Mouse (Mus musculus) limb, embryonic 14.5 days (tissue): ENCODE data around the gene Gna14. TPM values are rescaled to one million over a fixed set of nuclear protein-coding genes. Genes with fewer than 3 reads are reported as not detected.

Experiments used
- ATAC-seq: fragments of 200-750 bp; cut with Nextera tagmentation; 2 replicates; pipeline ENCODE4 v1.8.0; 2017; ENCODE audit warnings: low read depth, moderate number of reproducible peaks, moderate TSS enrichment; ENCODE audit not compliant: low FRiP score
- DNase-seq: peaks from one replicate; pipeline ENCODE4 v3.0.0-alpha.2; 2015; ENCODE audit warnings: low spot score
- H3K27ac ChIP-seq: fragments of 300-500 bp; sonication (generic); replicated peaks from 2 replicates; pipeline ENCODE4 v1.5.1; 2014; ENCODE audit warnings: low read depth, mild to moderate bottlenecking, low read length, moderate library complexity, mixed read lengths
- H3K27me3 ChIP-seq: fragments of 300-500 bp; sonication (generic); 2 replicates; pipeline ENCODE4 v1.6.1; 2014; ENCODE audit warnings: low read length, mixed read lengths; ENCODE audit not compliant: control insufficient read depth, insufficient read depth
- H3K36me3 ChIP-seq: fragments of 300-500 bp; sonication (generic); 2 replicates; pipeline ENCODE4 v1.6.1; 2014; ENCODE audit warnings: mild to moderate bottlenecking, low read length, moderate library complexity, mixed read lengths; ENCODE audit not compliant: control insufficient read depth, insufficient read depth
- H3K4me1 ChIP-seq: fragments of 300-500 bp; sonication (generic); 2 replicates; pipeline ENCODE4 v1.6.1; 2014; ENCODE audit warnings: antibody characterized with exemption, low read length, mixed read lengths; ENCODE audit not compliant: control insufficient read depth, insufficient read depth
- H3K4me2 ChIP-seq: fragments of 300-500 bp; sonication (generic); replicated peaks from 2 replicates; pipeline ENCODE4 v1.6.1; 2014; ENCODE audit warnings: low read depth, mild to moderate bottlenecking, low read length, moderate library complexity; ENCODE audit not compliant: severe bottlenecking
- H3K4me3 ChIP-seq: fragments of 300-500 bp; sonication (generic); replicated peaks from 2 replicates; pipeline ENCODE4 v1.5.1; 2014; ENCODE audit warnings: low read length
- H3K9ac ChIP-seq: fragments of 300-500 bp; sonication (generic); 2 replicates; pipeline ENCODE4 v1.6.1; 2014; ENCODE audit warnings: mild to moderate bottlenecking, low read depth, low read length, moderate library complexity; ENCODE audit not compliant: severe bottlenecking
- H3K9me3 ChIP-seq: fragments of 300-500 bp; sonication (generic); 2 replicates; pipeline ENCODE4 v1.6.1; 2016; ENCODE audit warnings: low read length; ENCODE audit not compliant: control insufficient read depth
- POLR2A ChIP-seq: fragments of 200-500 bp; IDR thresholded peaks from 2 replicates; pipeline ENCODE4 v1.8.0; 2012; ENCODE audit warnings: inconsistent platforms, mild to moderate bottlenecking, moderate library complexity, borderline replicate concordance; ENCODE audit not compliant: insufficient read depth, insufficient read length; ENCODE audit errors: extremely low read depth
- WGBS: fragments of 180-500 bp; shearing (Covaris S2); extraction: QIAGEN DNeasy Blood & Tissue Kit; methylation state at CpG from one replicate; pipeline ENCODE4 v1.1.7; 2014; 5-methylcytosine and 5-hydroxymethylcytosine counted together
- polyA plus RNA-seq, 2 experiments: library from polyadenylated mRNA; depleted of rRNA in 1 of 2; stranded (reverse) in 1 of 2; unstranded in 1 of 2; fragments of >200 nt; fragmentation: Nextera tagmentation in 1 of 2; extraction: Ambion mirVana in 1 of 2; gene quantifications; 2 replicates each; pipeline versions ENCODE4 v1.2.1 to v1.2.3; 2012 to 2014

The Gna14 gene
- polyA plus RNA-seq, 2 experiments: 4.0 to 4.3 TPM

DNA sequence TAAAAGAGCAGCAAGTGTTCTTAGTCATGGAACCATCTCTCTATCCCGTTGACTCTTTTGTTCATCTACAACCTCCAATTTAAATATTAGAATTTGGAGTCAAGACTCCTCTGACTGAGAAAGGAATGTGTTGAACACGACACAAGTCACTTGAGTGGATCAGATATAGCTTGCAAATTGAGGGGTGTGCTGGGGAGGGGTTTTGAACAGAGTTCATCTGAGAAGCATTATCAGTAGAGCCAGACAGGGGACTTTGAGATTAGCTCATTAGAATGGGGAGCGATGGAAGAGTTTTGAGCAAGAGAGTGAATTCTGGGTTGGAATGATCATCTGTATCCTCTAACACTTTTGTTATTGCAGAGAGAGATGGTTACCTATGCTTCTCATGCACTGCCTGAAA lies 46.5 kb downstream of the Gna14 start:
- DNase-seq (no peak), ATAC-seq (no peak)
- TF ChIP-seq POLR2A: no peak
- Histone ChIP-seq H3K27ac (no peak overlapping the region), H3K9me3 (no peaks in the 10 kb centered on the region), H3K4me3 (no peak overlapping the region), H3K4me1 (peaks cover 3% of the 10 kb centered on the region; the same call in 1 of the 2 replicates), H3K9ac (no peak overlapping the region), H3K27me3 (no peaks in the 10 kb centered on the region), H3K36me3 (no peaks in the 10 kb centered on the region), H3K4me2 (no peak overlapping the region)
- 89% methylated on average over 3 of the region's 3 CpGs for WGBS

DNA sequence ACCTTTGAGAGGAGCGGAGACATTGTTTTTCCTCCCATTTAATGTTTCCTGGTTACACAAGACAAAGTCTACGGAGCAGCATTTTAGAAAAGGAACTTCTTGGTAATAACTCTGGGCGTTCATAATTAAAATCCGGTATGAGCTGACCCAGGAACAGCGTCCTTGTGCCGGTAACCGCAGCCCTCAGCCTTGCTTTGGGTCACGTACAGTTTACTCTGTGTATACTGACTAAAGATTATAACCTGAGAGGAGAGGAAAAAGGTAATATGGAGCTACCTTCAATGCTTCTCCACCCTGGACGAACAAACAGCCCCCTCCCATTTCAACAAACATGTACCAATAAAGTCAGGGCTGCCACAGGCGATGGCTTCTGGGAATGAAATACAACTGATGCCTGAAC lies 48.7 kb downstream of the Gna14 start:
- TF ChIP-seq POLR2A: no peak
- 81% methylated on average over 10 of the region's 10 CpGs for WGBS
- Histone ChIP-seq H3K36me3 (no peaks in the 10 kb centered on the region), H3K4me1 (peaks cover 3% of the 10 kb centered on the region; the same call in 1 of the 2 replicates), H3K4me2 (no peak overlapping the region), H3K9me3 (no peaks in the 10 kb centered on the region), H3K27ac (no peak overlapping the region), H3K4me3 (no peak overlapping the region), H3K9ac (no peak overlapping the region), H3K27me3 (no peaks in the 10 kb centered on the region)
- no peak for ATAC-seq
- DNase-seq: no peak

DNA sequence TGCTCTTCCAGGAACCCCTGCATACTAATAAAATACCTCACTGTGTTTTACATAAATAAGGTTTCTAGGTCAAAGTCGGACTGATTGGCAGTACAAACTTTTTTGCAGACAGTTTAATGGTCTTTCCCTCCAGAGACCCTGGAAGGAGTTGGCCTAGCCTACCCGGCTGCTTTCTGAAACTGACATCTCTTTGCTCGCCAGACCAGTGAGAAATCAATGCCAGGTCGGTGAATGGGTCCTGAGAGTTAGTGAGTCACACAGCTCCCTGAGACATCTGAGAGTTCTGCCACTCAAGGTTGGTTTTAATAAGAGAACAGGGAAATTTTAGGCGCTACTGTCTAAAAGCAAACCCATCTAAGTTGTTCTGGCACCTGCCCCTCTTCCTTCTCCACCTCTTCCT lies 49.1 kb downstream of the Gna14 start:
- Histone ChIP-seq H3K27me3 (no peaks in the 10 kb centered on the region), H3K4me3 (no peak overlapping the region), H3K4me1 (peaks cover 3% of the 10 kb centered on the region; the same call in 1 of the 2 replicates), H3K9ac (no peak overlapping the region), H3K9me3 (no peaks in the 10 kb centered on the region), H3K4me2 (no peak overlapping the region), H3K36me3 (no peaks in the 10 kb centered on the region), H3K27ac (no peak overlapping the region)
- ATAC-seq: no peak
- DNase-seq: no peak
- 59% methylated on average over 5 of the region's 5 CpGs for WGBS
- TF ChIP-seq POLR2A: no peak

DNA sequence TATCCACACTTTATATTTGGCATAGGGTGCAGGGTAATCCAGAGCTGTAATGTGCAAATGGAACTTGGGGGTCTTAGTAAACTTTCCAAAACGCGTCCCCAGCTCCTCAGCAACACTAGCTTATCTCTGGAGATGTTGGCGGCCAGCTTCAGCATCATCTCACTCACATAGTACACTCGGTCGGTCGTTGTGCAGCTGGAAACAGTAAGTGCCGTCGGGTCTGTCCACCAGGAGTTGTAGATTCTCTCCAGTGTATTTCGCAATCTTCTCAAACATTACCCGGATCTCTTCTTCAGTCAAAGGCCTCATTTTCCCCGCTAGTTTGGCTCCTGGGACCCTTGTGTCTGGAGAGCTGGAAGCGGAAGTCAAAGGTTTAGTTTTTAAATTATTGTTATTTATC lies 55.2 kb downstream of the Gna14 start:
- H3K9ac ChIP-seq: no peak overlapping the region
- no peaks in the 10 kb centered on the region for H3K27me3 ChIP-seq
- no peak overlapping the region for H3K4me2 ChIP-seq
- no peaks in the 10 kb centered on the region for H3K36me3 ChIP-seq
- peaks cover 14% of the 10 kb centered on the region for H3K4me1 ChIP-seq
- no peak for TF ChIP-seq POLR2A
- ATAC-seq (no peak), DNase-seq (peak; percentile 18)
- no peaks in the 10 kb centered on the region for H3K9me3 ChIP-seq
- H3K27ac ChIP-seq: peak overlapping the region; percentile 56; the same call in 1 of the 2 replicates
- WGBS: 53% methylated on average over 12 of the region's 12 CpGs
- no peak overlapping the region for H3K4me3 ChIP-seq

DNA sequence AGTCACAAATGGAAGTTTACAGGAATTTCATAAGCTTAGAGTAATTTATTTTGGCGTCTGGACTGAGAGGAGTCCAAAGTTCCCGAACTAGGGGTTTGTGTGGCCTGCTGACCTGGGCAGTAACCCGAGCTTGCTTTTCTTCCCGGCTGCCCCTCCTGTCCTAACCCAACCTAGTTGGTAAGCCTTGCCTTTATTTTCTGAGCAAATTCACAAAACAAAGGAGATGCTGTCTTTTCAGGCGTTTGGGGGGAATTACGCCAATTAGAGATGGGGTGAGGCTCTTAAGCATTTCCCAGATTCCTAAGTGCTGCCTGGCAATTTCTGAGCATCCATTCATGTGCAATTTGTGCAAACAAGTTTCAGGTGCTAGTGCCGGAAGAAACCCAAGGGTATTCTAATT lies 55.9 kb downstream of the Gna14 start:
- Histone ChIP-seq H3K4me3 (no peak overlapping the region), H3K9me3 (no peaks in the 10 kb centered on the region), H3K27me3 (no peaks in the 10 kb centered on the region), H3K4me1 (peaks cover 14% of the 10 kb centered on the region), H3K9ac (no peak overlapping the region), H3K4me2 (no peak overlapping the region), H3K27ac (0 out of 2 replicates have a peak overlapping the region, but pooled peaks have one; percentile 56), H3K36me3 (no peaks in the 10 kb centered on the region)
- DNase-seq (no peak), ATAC-seq (no peak)
- 16% methylated on average over 7 of the region's 7 CpGs for WGBS
- TF ChIP-seq POLR2A: no peak

DNA sequence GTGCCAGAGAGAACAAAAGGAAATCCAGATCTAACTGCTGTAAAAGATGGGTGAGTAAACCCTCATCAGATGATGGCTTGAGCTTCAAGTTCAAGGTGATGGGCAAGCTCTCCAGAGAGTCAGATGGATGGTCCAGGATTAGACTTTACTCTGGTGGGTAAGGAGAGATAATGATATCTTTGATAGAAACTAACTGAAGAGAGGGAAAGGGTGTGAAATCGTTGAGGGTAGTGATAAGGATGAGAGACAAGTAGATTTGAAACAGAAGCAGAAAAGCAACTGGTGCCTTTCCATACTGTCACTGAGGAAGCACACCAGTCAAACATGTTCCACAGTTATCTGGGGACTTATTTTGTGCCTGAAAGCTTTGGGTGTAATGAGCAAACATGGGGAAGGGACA lies 56.9 kb downstream of the Gna14 start:
- Histone ChIP-seq H3K9ac (no peak overlapping the region), H3K27me3 (no peaks in the 10 kb centered on the region), H3K9me3 (no peaks in the 10 kb centered on the region), H3K27ac (no peak overlapping the region), H3K4me2 (no peak overlapping the region), H3K4me1 (peaks cover 14% of the 10 kb centered on the region), H3K4me3 (no peak overlapping the region), H3K36me3 (no peaks in the 10 kb centered on the region)
- WGBS: 88% methylated on average over 1 of the region's 1 CpGs
- no peak for TF ChIP-seq POLR2A
- DNase-seq: no peak
- ATAC-seq: no peak
